Mouse (Mus musculus) small intestine, adult 2 months (tissue): ENCODE measurements at regions not wholly inside any gene's neighbourhood (a gene's known extent, or its start where the extent isn't known, plus 50 kb on each side); places are given as distances from the start of the nearest gene placed in this dataset.

Experiments
- CTCF ChIP-seq: fragments of 200-500 bp; IDR thresholded peaks from 2 replicates; pipeline ENCODE4 v1.5.1; 2012; ENCODE audit warnings: low read depth, mild to moderate bottlenecking, control low read depth, inconsistent platforms, low read length, moderate library complexity, mixed read lengths; ENCODE audit not compliant: insufficient replicate concordance, insufficient read length; ENCODE audit errors: extremely low read depth
- POLR2A ChIP-seq: fragments of 200-500 bp; IDR thresholded peaks from 2 replicates; pipeline ENCODE4 v1.6.1; 2012; ENCODE audit warnings: low read depth, mild to moderate bottlenecking, control low read depth, inconsistent platforms, low read length, moderate library complexity

DNA sequence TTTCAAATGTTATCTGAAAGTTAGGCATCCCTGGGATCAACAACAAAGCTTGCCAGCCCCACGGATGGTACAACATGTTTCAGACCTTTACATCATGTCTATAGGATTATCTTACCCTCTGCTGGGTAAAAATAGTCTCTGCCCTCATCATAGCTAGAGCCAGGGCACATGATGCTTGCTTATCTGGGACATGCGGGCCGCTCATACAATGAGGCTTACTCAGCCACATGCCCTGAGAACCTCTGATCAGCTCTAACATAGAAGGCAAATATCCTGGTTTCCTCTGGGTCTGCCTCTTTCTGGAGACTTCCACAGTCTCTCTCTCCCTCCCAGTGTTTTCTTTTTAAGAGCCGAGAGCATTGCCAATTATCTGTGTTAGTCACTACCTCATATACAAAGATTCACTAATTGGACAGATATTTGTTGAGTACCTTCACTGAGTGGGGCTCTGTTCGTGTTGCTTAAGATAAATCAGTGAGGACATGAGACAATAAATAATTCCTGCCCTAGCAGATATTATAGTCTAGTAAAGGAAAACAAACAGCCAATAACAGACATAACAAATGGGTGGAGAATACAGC, 256.6 kb downstream of the Fam49a start:
- TF ChIP-seq POLR2A (no peak), CTCF (no peak)
